Mouse (Mus musculus): Measurements from ENCODE around the gene Afap1l2. TPM values are rescaled to one million over a fixed set of nuclear protein-coding genes. Genes with fewer than 3 reads are reported as not detected.

The Afap1l2 gene
- polyA plus RNA-seq, 1 experiment: 1.3 TPM

- H3K4me3 ChIP-seq (ENCODE audit: insufficient read depth, low read depth, low read length): no peak overlapping the region
- H3K4me1 ChIP-seq (ENCODE audit: control insufficient read depth, insufficient read depth, insufficient read length, low read length): no peaks in the 10 kb centered on the region
- H3K27ac ChIP-seq (replicated peaks; ENCODE audit: low read depth, low read length): no peak overlapping the region
Measured at GRCm38 (mm10) chr19:56974159-56974558, 33.9 kb downstream of the Afap1l2 start.

- H3K4me3 ChIP-seq (ENCODE audit: insufficient read depth, low read depth, low read length): no peak overlapping the region
- H3K27ac ChIP-seq (replicated peaks; ENCODE audit: low read depth, low read length): no peak overlapping the region
- no peaks in the 10 kb centered on the region for H3K4me1 ChIP-seq (ENCODE audit: control insufficient read depth, insufficient read depth, insufficient read length, low read length)
Measured at GRCm38 (mm10) chr19:56972768-56973167, 35.3 kb downstream of the Afap1l2 start.

GRCm38 (mm10) chr19:56971347-56971746, 36.7 kb downstream of the Afap1l2 start:
- H3K27ac ChIP-seq (replicated peaks; ENCODE audit: low read depth, low read length): no peak overlapping the region
- no peaks in the 10 kb centered on the region for H3K4me1 ChIP-seq (ENCODE audit: control insufficient read depth, insufficient read depth, insufficient read length, low read length)
- no peak overlapping the region for H3K4me3 ChIP-seq (ENCODE audit: insufficient read depth, low read depth, low read length)

- no peak overlapping the region for H3K4me3 ChIP-seq (ENCODE audit: insufficient read depth, low read depth, low read length)
- no peak overlapping the region for H3K27ac ChIP-seq (replicated peaks; ENCODE audit: low read depth, low read length)
- no peaks in the 10 kb centered on the region for H3K4me1 ChIP-seq (ENCODE audit: control insufficient read depth, insufficient read depth, insufficient read length, low read length)
Measured at GRCm38 (mm10) chr19:56963876-56964275, 44.2 kb downstream of the Afap1l2 start.

GRCm38 (mm10) chr19:56959601-56960000, 48.4 kb downstream of the Afap1l2 start:
- no peak overlapping the region for H3K27ac ChIP-seq (replicated peaks; ENCODE audit: low read depth, low read length)

GRCm38 (mm10) chr19:56959057-56959456, 49.0 kb downstream of the Afap1l2 start:
- no peaks in the 10 kb centered on the region for H3K4me1 ChIP-seq (ENCODE audit: control insufficient read depth, insufficient read depth, insufficient read length, low read length)
- no peak overlapping the region for H3K4me3 ChIP-seq (ENCODE audit: insufficient read depth, low read depth, low read length)
- no peak overlapping the region for H3K27ac ChIP-seq (replicated peaks; ENCODE audit: low read depth, low read length)

More at GRCm38 (mm10) chr19:56959601-56960000, 48.4 kb downstream of the Afap1l2 start:
- Histone ChIP-seq H3K4me1 (ENCODE audit: control insufficient read depth, insufficient read depth, insufficient read length, low read length) (no peaks in the 10 kb centered on the region), H3K4me3 (ENCODE audit: insufficient read depth, low read depth, low read length) (no peak overlapping the region)

- H3K4me1 ChIP-seq (ENCODE audit: control insufficient read depth, insufficient read depth, insufficient read length, low read length): no peaks in the 10 kb centered on the region
- H3K27ac ChIP-seq (replicated peaks; ENCODE audit: low read depth, low read length): no peak overlapping the region
- H3K4me3 ChIP-seq (ENCODE audit: insufficient read depth, low read depth, low read length): no peak overlapping the region
Measured at GRCm38 (mm10) chr19:56958582-56959021, 49.4 kb downstream of the Afap1l2 start.

GRCm38 (mm10) chr19:56958011-56958410, 50.0 kb downstream of the Afap1l2 start:
- no peaks in the 10 kb centered on the region for H3K4me1 ChIP-seq (ENCODE audit: control insufficient read depth, insufficient read depth, insufficient read length, low read length)
- H3K4me3 ChIP-seq (ENCODE audit: insufficient read depth, low read depth, low read length): no peak overlapping the region
- H3K27ac ChIP-seq (replicated peaks; ENCODE audit: low read depth, low read length): no peak overlapping the region

- H3K4me1 ChIP-seq (ENCODE audit: control insufficient read depth, insufficient read depth, insufficient read length, low read length): no peaks in the 10 kb centered on the region
- H3K27ac ChIP-seq (replicated peaks; ENCODE audit: low read depth, low read length): no peak overlapping the region
- H3K4me3 ChIP-seq (ENCODE audit: insufficient read depth, low read depth, low read length): no peak overlapping the region
Measured at GRCm38 (mm10) chr19:56955568-56956513, 52.2 kb downstream of the Afap1l2 start.

GRCm38 (mm10) chr19:56954857-56955256, 53.2 kb downstream of the Afap1l2 start:
- no peak overlapping the region for H3K4me3 ChIP-seq (ENCODE audit: insufficient read depth, low read depth, low read length)
- no peak overlapping the region for H3K27ac ChIP-seq (replicated peaks; ENCODE audit: low read depth, low read length)
- H3K4me1 ChIP-seq (ENCODE audit: control insufficient read depth, insufficient read depth, insufficient read length, low read length): no peaks in the 10 kb centered on the region

GRCm38 (mm10) chr19:56953856-56954255, 54.2 kb downstream of the Afap1l2 start:
- Histone ChIP-seq H3K27ac (replicated peaks; ENCODE audit: low read depth, low read length) (no peak overlapping the region), H3K4me1 (ENCODE audit: control insufficient read depth, insufficient read depth, insufficient read length, low read length) (no peaks in the 10 kb centered on the region), H3K4me3 (ENCODE audit: insufficient read depth, low read depth, low read length) (no peak overlapping the region)

GRCm38 (mm10) chr19:56950818-56951217, 57.2 kb downstream of the Afap1l2 start:
- H3K4me1 ChIP-seq (ENCODE audit: control insufficient read depth, insufficient read depth, insufficient read length, low read length): no peaks in the 10 kb centered on the region
- H3K27ac ChIP-seq (replicated peaks; ENCODE audit: low read depth, low read length): no peak overlapping the region
- no peak overlapping the region for H3K4me3 ChIP-seq (ENCODE audit: insufficient read depth, low read depth, low read length)

GRCm38 (mm10) chr19:56949868-56950267, 58.2 kb downstream of the Afap1l2 start:
- Histone ChIP-seq H3K27ac (replicated peaks; ENCODE audit: low read depth, low read length) (no peak overlapping the region), H3K4me1 (ENCODE audit: control insufficient read depth, insufficient read depth, insufficient read length, low read length) (no peaks in the 10 kb centered on the region), H3K4me3 (ENCODE audit: insufficient read depth, low read depth, low read length) (no peak overlapping the region)

- H3K4me3 ChIP-seq (ENCODE audit: insufficient read depth, low read depth, low read length): no peak overlapping the region
- H3K27ac ChIP-seq (replicated peaks; ENCODE audit: low read depth, low read length): no peak overlapping the region
- no peaks in the 10 kb centered on the region for H3K4me1 ChIP-seq (ENCODE audit: control insufficient read depth, insufficient read depth, insufficient read length, low read length)
Measured at GRCm38 (mm10) chr19:56947971-56948610, 59.9 kb downstream of the Afap1l2 start.

- Histone ChIP-seq H3K4me3 (ENCODE audit: insufficient read depth, low read depth, low read length) (no peak overlapping the region), H3K27ac (replicated peaks; ENCODE audit: low read depth, low read length) (no peak overlapping the region), H3K4me1 (ENCODE audit: control insufficient read depth, insufficient read depth, insufficient read length, low read length) (no peaks in the 10 kb centered on the region)
Measured at GRCm38 (mm10) chr19:56946727-56947126, 61.3 kb downstream of the Afap1l2 start.

Data from brown adipose tissue, adult 24 weeks (tissue).